ENCODE assay signal across 8 mouse cellular contexts in the genomic region with DNA sequence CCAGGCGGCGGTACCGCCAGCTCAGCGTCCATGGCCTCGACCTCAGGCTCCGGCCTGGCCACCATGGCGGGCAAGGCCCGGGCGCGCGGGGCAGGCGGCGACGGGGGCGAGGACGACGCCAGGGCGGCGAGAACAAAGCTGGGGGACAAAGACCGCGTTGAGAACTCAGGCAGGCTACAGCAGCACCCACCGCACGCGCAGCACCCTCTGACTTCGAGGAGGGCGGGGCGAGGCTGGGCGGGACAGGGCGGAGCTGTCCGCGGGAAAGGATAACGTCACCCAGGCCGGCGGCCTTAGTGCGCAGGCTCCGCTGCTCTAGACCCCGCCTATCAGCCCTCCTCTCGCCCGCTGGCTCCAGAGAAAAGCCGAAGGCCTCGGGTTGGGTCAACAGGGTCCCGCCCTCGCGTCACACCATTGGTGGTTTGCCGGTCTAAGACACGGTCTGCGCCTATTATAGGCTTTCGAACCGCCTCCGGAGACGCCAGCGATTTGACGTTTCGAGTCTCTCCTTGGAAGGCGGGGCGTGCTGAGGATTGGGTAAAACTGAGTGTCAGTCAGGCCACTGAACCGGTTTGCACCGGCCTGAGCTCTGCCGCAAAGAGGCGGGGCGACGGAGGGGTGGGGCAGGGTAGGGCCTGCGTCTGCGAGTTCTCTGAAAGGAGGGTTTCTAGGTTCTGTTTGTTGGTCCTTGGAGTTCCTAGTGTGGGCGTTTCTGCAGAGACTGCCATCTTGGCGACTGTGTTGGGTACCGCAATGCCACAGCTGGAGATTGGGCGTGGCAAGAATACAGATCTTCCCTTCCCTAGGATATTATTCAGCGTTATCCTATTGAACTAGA. TPM values are rescaled to one million over a fixed set of nuclear protein-coding genes. Genes with fewer than 3 reads are reported as not detected.
DNase-seq lines count a peak whose midpoint lies in the region; ATAC-seq and TF ChIP-seq lines count a peak whose summit lies in the region.

Usp22 (minus strand) TSS at position 235 of the 838 bp plus-strand sequence.

- no peaks in the 10 kb centered on the region for H3K9me3 ChIP-seq in hindbrain, embryonic 10.5 days
- H3K9me3 ChIP-seq in lung, postnatal 0 days (ENCODE audit: low read length), result no peaks in the 10 kb centered on the region

- H3K4me2 ChIP-seq in lung, postnatal 0 days (replicated peaks; ENCODE audit: low read depth, low read length), result peak within 1 kb of the TSS; percentile 91

- under 1% methylated on average over 69 of the region's 69 CpGs for WGBS in hindbrain, embryonic 10.5 days
- WGBS in lung, postnatal 0 days, result 0% methylated on average over 67 of the region's 69 CpGs

- peaks cover 17% of the 10 kb centered on the region for H3K36me3 ChIP-seq in hindbrain, embryonic 10.5 days
- H3K36me3 ChIP-seq in lung, postnatal 0 days (ENCODE audit: insufficient read depth, low read length), result no peaks in the 10 kb centered on the region

- no peaks in the 10 kb centered on the region for H3K27me3 ChIP-seq in hindbrain, embryonic 10.5 days (ENCODE audit: insufficient read depth, poor library complexity, severe bottlenecking)
- no peaks in the 10 kb centered on the region for H3K27me3 ChIP-seq in lung, postnatal 0 days (replicated peaks; ENCODE audit: insufficient read depth, low read length)

- peak; percentile 99 for DNase-seq in MN1 (ENCODE audit: low spot score)
- peak; percentile 100 for DNase-seq in cerebellum, adult 9-10 months
- DNase-seq in hindbrain, embryonic 10.5 days (ENCODE audit: low spot score), result peak; percentile 100
- peak; percentile 100 for DNase-seq in layer of hippocampus, adult 9-11 months
- peak; percentile 100 for DNase-seq in lung, postnatal 0 days (ENCODE audit: low spot score)
- peak; percentile 96 for DNase-seq in ovary, postnatal 14 days (ENCODE audit: low spot score)
- DNase-seq in thymus, postnatal 14 days, result peak; percentile 99

- peak within 1 kb of the TSS; percentile 96 for H3K9ac ChIP-seq in lung, postnatal 0 days (replicated peaks; ENCODE audit: low read depth)

- TF ChIP-seq CTCF in lung, postnatal 0 days (IDR thresholded peaks at IDR 0.05), result peak; percentile 31; the same call in 1 of the 2 replicates

- no peak for TF ChIP-seq EP300 in lung, postnatal 0 days (IDR thresholded peaks at IDR 0.05)

- peak within 1 kb of the TSS; percentile 100 for H3K27ac ChIP-seq in hindbrain, embryonic 10.5 days
- H3K27ac ChIP-seq in lung, postnatal 0 days (ENCODE audit: low read length), result peak within 1 kb of the TSS; percentile 98

- H3K4me1 ChIP-seq in hindbrain, embryonic 10.5 days (replicated peaks), result peaks cover 26% of the 10 kb centered on the region
- H3K4me1 ChIP-seq in lung, postnatal 0 days (ENCODE audit: insufficient read depth, low read depth, low read length), result no peaks in the 10 kb centered on the region

- ATAC-seq in frontal cortex, adult (ENCODE audit: low TSS enrichment), result peak; percentile 94
- peak; percentile 98 for ATAC-seq in lung, postnatal 0 days

- peak within 1 kb of the TSS; percentile 96 for H3K4me3 ChIP-seq in hindbrain, embryonic 10.5 days
- peak within 1 kb of the TSS; percentile 97 for H3K4me3 ChIP-seq in lung, postnatal 0 days (ENCODE audit: low read depth, low read length)

RNA-seq across cellular contexts. Expression of gene Usp22, which starts in this region (rescaled TPM):
- 206 and 255 TPM in 2 replicates for polyA plus RNA-seq in hindbrain, embryonic 10.5 days (2016; fragmentation: Nextera tagmentation; extraction: Ambion mirVana)
- polyA plus RNA-seq in lung, postnatal 0 days (2015; fragmentation: Nextera tagmentation; extraction: Ambion mirVana), result 38.4 and 39.9 TPM in 2 replicates

Comparison
In these comparisons a context has a peak if more than half of its experiments do, and no peak if none do; other contexts are left out.
1. Peak in every context shown above with its lines: DNase-seq, ATAC-seq, H3K4me3 ChIP-seq and H3K27ac ChIP-seq.